In genomic region chr1:135168453-135169200, GRCm38 (mm10) we compare ENCODE assay signal across 21 mouse cellular contexts. TPM values are rescaled to one million over a fixed set of nuclear protein-coding genes. Genes with fewer than 3 reads are reported as not detected.
DNase-seq lines count a peak whose midpoint lies in the region; ATAC-seq and TF ChIP-seq lines count a peak whose summit lies in the region.
"Had no signal": no experiment of that assay in that cellular context is flagged by ENCODE, and none has a peak within 500 bp of the region (broad histone marks: within the 10 kb centered on the region; RNA-seq: fewer than 3 reads in every experiment).

No protein-coding gene starts in this region.

- H3K9me3 ChIP-seq in kidney, embryonic 15.5 days (replicated peaks) = no peaks in the 10 kb centered on the region
- no peaks in the 10 kb centered on the region for H3K9me3 ChIP-seq in kidney, postnatal 0 days (replicated peaks; ENCODE audit: low read length)
- H3K9me3 ChIP-seq: embryonic facial prominence, embryonic 10.5 days; forebrain, embryonic 13.5 days; heart, embryonic 12.5 days; hindbrain, embryonic 10.5 days had no signal

- H3K4me3 ChIP-seq in kidney, adult 2 months (ENCODE audit: insufficient read depth, low read depth, low read length) = no peak overlapping the region
- no peak overlapping the region for H3K4me3 ChIP-seq in kidney, embryonic 15.5 days (replicated peaks)
- H3K4me3 ChIP-seq in kidney, postnatal 0 days (replicated peaks; ENCODE audit: low read depth, low read length) = no peak overlapping the region
- H3K4me3 ChIP-seq: embryonic facial prominence, embryonic 10.5 days; forebrain, embryonic 13.5 days; heart, embryonic 12.5 days; hindbrain, embryonic 10.5 days had no signal

- DNase-seq in kidney, adult 2 months = peak; percentile 92
- peak; percentile 78 to 86 for DNase-seq in kidney, adult 8-10 months
- DNase-seq in kidney, postnatal 0 days (ENCODE audit: low spot score) = no peak
- DNase-seq in kidney, postnatal 36 days = peak; percentile 86 to 88
- DNase-seq in thymus, postnatal 10 days (ENCODE audit: low spot score in 2 of 2) = no peak
- no peak for DNase-seq in ovary, postnatal 10 days (ENCODE audit: low spot score)
- DNase-seq: adrenal gland, postnatal 14 days; cerebellum, adult 11-12 months; cerebellum, adult 9-10 months; cerebellum, postnatal 36 days; forebrain, postnatal 0 days; gastrocnemius, postnatal 14 days had no signal

- 66% methylated on average over 10 of the region's 10 CpGs for WGBS in kidney, adult 2 months
- 87% methylated on average over 10 of the region's 10 CpGs for WGBS in kidney, embryonic 15.5 days
- 83% methylated on average over 10 of the region's 10 CpGs for WGBS in kidney, postnatal 0 days

- no peak for ATAC-seq in kidney, embryonic 15.5 days (replicated peaks; ENCODE audit: low FRiP score)
- peak; percentile 71 for ATAC-seq in kidney, postnatal 0 days (replicated peaks; ENCODE audit: low FRiP score, low read depth)
- ATAC-seq: activated CD4-positive, CD25-positive, alpha-beta regulatory T cell, adult 4 months; forebrain, embryonic 13.5 days; forebrain, postnatal 0 days had no signal

- H3K27ac ChIP-seq in kidney, adult 2 months (ENCODE audit: insufficient read depth, low read depth, low read length) = peak overlapping the region; percentile 82
- H3K27ac ChIP-seq in kidney, embryonic 15.5 days = no peak overlapping the region
- no peak overlapping the region for H3K27ac ChIP-seq in kidney, postnatal 0 days
- H3K27ac ChIP-seq: embryonic facial prominence, embryonic 10.5 days; forebrain, embryonic 13.5 days; hindbrain, embryonic 10.5 days had no signal

- no peak overlapping the region for H3K4me2 ChIP-seq in kidney, embryonic 15.5 days
- no peak overlapping the region for H3K4me2 ChIP-seq in kidney, postnatal 0 days (ENCODE audit: low read length)
- H3K4me2 ChIP-seq: forebrain, embryonic 13.5 days; heart, embryonic 12.5 days had no signal

- TF ChIP-seq POLR2A in kidney, adult 2 months (IDR thresholded peaks at IDR 0.05; ENCODE audit: low read depth, low read length) = no peak

- no peak for TF ChIP-seq CTCF in kidney, adult 2 months (conservative IDR thresholded peaks at IDR 0.05; ENCODE audit: insufficient read depth, insufficient read length, low read depth, low read length)
- TF ChIP-seq CTCF in kidney, postnatal 0 days (IDR thresholded peaks at IDR 0.05; ENCODE audit: low read depth) = no peak

- H3K27me3 ChIP-seq in kidney, adult 2 months (replicated peaks; ENCODE audit: control insufficient read depth, insufficient read depth, low read length) = no peaks in the 10 kb centered on the region
- H3K27me3 ChIP-seq in kidney, embryonic 15.5 days = no peaks in the 10 kb centered on the region
- H3K27me3 ChIP-seq in kidney, postnatal 0 days (ENCODE audit: insufficient read depth, low read length) = no peaks in the 10 kb centered on the region
- H3K27me3 ChIP-seq: CH12.LX; forebrain, embryonic 13.5 days; Patski had no signal

- no peaks in the 10 kb centered on the region for H3K36me3 ChIP-seq in kidney, adult 2 months (ENCODE audit: control insufficient read depth, insufficient read depth, low read length)
- H3K36me3 ChIP-seq in kidney, embryonic 15.5 days = no peaks in the 10 kb centered on the region
- no peaks in the 10 kb centered on the region for H3K36me3 ChIP-seq in kidney, postnatal 0 days (ENCODE audit: insufficient read depth, low read length)
- H3K36me3 ChIP-seq: embryonic facial prominence, embryonic 10.5 days; heart, embryonic 12.5 days; hindbrain, embryonic 10.5 days had no signal

- H3K9ac ChIP-seq in kidney, embryonic 15.5 days = no peak overlapping the region
- H3K9ac ChIP-seq in kidney, postnatal 0 days (ENCODE audit: low read depth, low read length) = no peak overlapping the region
- H3K9ac ChIP-seq: forebrain, embryonic 13.5 days; forebrain, postnatal 0 days; heart, embryonic 12.5 days had no signal

- peaks cover 14% of the 10 kb centered on the region; the same call in 1 of the 2 replicates for H3K4me1 ChIP-seq in kidney, adult 2 months (ENCODE audit: control insufficient read depth, insufficient read depth, low read length)
- H3K4me1 ChIP-seq in kidney, embryonic 15.5 days = peaks cover 8% of the 10 kb centered on the region; the same call in 1 of the 2 replicates
- no peaks in the 10 kb centered on the region for H3K4me1 ChIP-seq in kidney, postnatal 0 days (replicated peaks; ENCODE audit: insufficient read depth, low read length)
- H3K4me1 ChIP-seq: embryonic facial prominence, embryonic 10.5 days; forebrain, embryonic 13.5 days; hindbrain, embryonic 10.5 days had no signal

RNA-seq across cellular contexts. Expression of gene Gpr37l1, which starts 1.1 kb away (rescaled TPM):
- polyA plus RNA-seq in kidney, adult 2 months (2012; rRNA removed) = 0.75 and 0.98 TPM in 2 replicates
- polyA plus RNA-seq in kidney, embryonic 15.5 days (2015; fragmentation: Nextera tagmentation; extraction: Ambion mirVana) = 0.09 TPM in 1 of 2 replicates, not detected in the other
- not detected in 2 replicates for polyA plus RNA-seq in kidney, postnatal 0 days (2015; fragmentation: Nextera tagmentation; extraction: Ambion mirVana)
- polyA plus RNA-seq: activated CD4-positive, CD25-positive, alpha-beta regulatory T cell, adult 4 months; embryonic facial prominence, embryonic 10.5 days; forebrain, embryonic 13.5 days; heart, embryonic 12.5 days; heart, embryonic 16.5 days; hindbrain, embryonic 10.5 days had no signal

RNA-seq across cellular contexts. Expression of gene Arl8a, which starts 22.0 kb away (rescaled TPM):
- 95.2 and 107 TPM in 2 replicates for polyA plus RNA-seq in kidney, adult 2 months (2012; rRNA removed)
- 45.3 and 52.3 TPM in 2 replicates for polyA plus RNA-seq in kidney, embryonic 15.5 days (2015; fragmentation: Nextera tagmentation; extraction: Ambion mirVana)
- polyA plus RNA-seq in kidney, postnatal 0 days (2015; fragmentation: Nextera tagmentation; extraction: Ambion mirVana) = 47.4 and 49.3 TPM in 2 replicates

RNA-seq across cellular contexts. Expression of gene Ptpn7, which starts 36.1 kb away (rescaled TPM):
- 0.73 and 2.5 TPM in 2 replicates for polyA plus RNA-seq in kidney, adult 2 months (2012; rRNA removed)
- polyA plus RNA-seq in kidney, embryonic 15.5 days (2015; fragmentation: Nextera tagmentation; extraction: Ambion mirVana) = 1.2 TPM in 2 replicates
- polyA plus RNA-seq in kidney, postnatal 0 days (2015; fragmentation: Nextera tagmentation; extraction: Ambion mirVana) = 0.38 and 0.42 TPM in 2 replicates

Comparison
In these comparisons a context has a peak if more than half of its experiments do, and no peak if none do; other contexts are left out.
1. DNase-seq: peak in kidney, adult 2 months (single experiment), kidney, adult 8-10 months (2 of 2) and kidney, postnatal 36 days (2 of 2); none in kidney, postnatal 0 days (single experiment), thymus, postnatal 10 days (0 of 2) and ovary, postnatal 10 days (single experiment).